Mouse (Mus musculus) liver, postnatal 0 days (tissue): ENCODE measurements around the gene Ptpn1. TPM values are rescaled to one million over a fixed set of nuclear protein-coding genes. Genes with fewer than 3 reads are reported as not detected.

Experiments used
- ATAC-seq: fragments of 200-750 bp; cut with Nextera tagmentation; 2 replicates; pipeline ENCODE4 v1.8.0; 2017; ENCODE audit warnings: mild to moderate bottlenecking, moderate library complexity
- DNase-seq: peaks from one replicate; pipeline ENCODE4 v3.0.0-alpha.2; 2016
- H3K27ac ChIP-seq: fragments of 300-500 bp; sonication (generic); 2 replicates; pipeline ENCODE4 v1.5.1; 2014; ENCODE audit warnings: antibody characterized with exemption, moderate library complexity, mild to moderate bottlenecking, low read depth
- H3K27me3 ChIP-seq: fragments of 300-500 bp; sonication (generic); 2 replicates; pipeline ENCODE4 v1.6.1; 2014; ENCODE audit warnings: low read length, control low read depth, mixed read lengths; ENCODE audit not compliant: insufficient read depth
- H3K36me3 ChIP-seq: fragments of 300-500 bp; sonication (generic); replicated peaks from 2 replicates; pipeline ENCODE4 v1.6.1; 2014; ENCODE audit warnings: mild to moderate bottlenecking, control low read depth, low read length, moderate library complexity, mixed read lengths; ENCODE audit not compliant: insufficient read depth
- H3K4me1 ChIP-seq: fragments of 300-500 bp; sonication (generic); 2 replicates; pipeline ENCODE4 v1.6.1; 2014; ENCODE audit warnings: antibody characterized with exemption, mild to moderate bottlenecking, control low read depth; ENCODE audit not compliant: insufficient read depth
- H3K4me2 ChIP-seq: fragments of 300-500 bp; sonication (generic); 2 replicates; pipeline ENCODE4 v1.6.1; 2014; ENCODE audit warnings: low read depth, mild to moderate bottlenecking, low read length, moderate library complexity, mixed read lengths
- H3K4me3 ChIP-seq: fragments of 300-500 bp; sonication (generic); 2 replicates; pipeline ENCODE4 v1.5.1; 2014; ENCODE audit warnings: low read depth, low read length
- H3K9ac ChIP-seq: fragments of 300-500 bp; sonication (generic); replicated peaks from 2 replicates; pipeline ENCODE4 v1.6.1; 2014; ENCODE audit warnings: mild to moderate bottlenecking, moderate library complexity
- H3K9me3 ChIP-seq: fragments of 300-500 bp; sonication (generic); 2 replicates; pipeline ENCODE4 v1.6.1; 2016; ENCODE audit warnings: mild to moderate bottlenecking, control low read depth, low read length, mixed read lengths
- CTCF ChIP-seq: sonication (generic); IDR thresholded peaks from 2 replicates; pipeline ENCODE4 v1.5.1; 2016; ENCODE audit warnings: antibody characterized with exemption, low read depth
- EP300 ChIP-seq: IDR thresholded peaks from 2 replicates; pipeline ENCODE4 v1.6.1; 2016; ENCODE audit warnings: antibody characterized with exemption, low read depth, mild to moderate bottlenecking
- WGBS: fragments of 180-500 bp; shearing (Covaris S2); extraction: QIAGEN DNeasy Blood & Tissue Kit; methylation state at CpG from one replicate; pipeline ENCODE4 v1.1.7; 2014; ENCODE audit not compliant: insufficient replicate concordance; 5-methylcytosine and 5-hydroxymethylcytosine counted together
- polyA plus RNA-seq: library from polyadenylated mRNA; unstranded; fragments of >200 nt; fragmentation: Nextera tagmentation; extraction: Ambion mirVana; gene quantifications from 2 replicates; pipeline ENCODE4 v1.2.1, GENCODE M21; 2015

Ptpn1 gene
- polyA plus RNA-seq, 1 experiment from 2014 or later = 32.4 TPM

DNA sequence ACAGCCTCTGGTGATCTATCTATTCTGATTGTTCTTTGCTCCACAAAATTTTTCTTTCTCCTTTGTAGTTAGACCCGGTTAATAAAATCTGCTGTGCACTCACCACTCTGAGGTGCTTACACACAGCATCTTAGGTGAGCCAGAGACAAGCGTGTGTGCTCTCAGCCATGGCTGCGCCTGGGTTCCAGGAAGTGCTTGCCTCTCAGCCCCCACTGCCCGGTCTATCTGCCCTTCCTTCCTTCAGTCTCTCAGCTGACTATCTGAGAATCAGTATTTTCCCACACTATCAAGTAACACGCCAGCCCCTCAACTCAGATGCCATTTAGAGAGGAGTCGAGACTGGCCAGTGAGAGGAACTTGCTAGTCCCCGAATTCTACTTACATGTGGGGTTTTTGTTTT is 28.1 kb downstream of the Ptpn1 start:
- Histone ChIP-seq H3K4me3 (no peak overlapping the region), H3K27ac (peak overlapping the region; percentile 85), H3K27me3 (no peaks in the 10 kb centered on the region), H3K4me2 (peak overlapping the region; percentile 62; the same call in 1 of the 2 replicates), H3K4me1 (peaks cover 39% of the 10 kb centered on the region), H3K9me3 (no peaks in the 10 kb centered on the region), H3K9ac (no peak overlapping the region; the same call in 1 of the 2 replicates), H3K36me3 (peaks cover 17% of the 10 kb centered on the region)
- TF ChIP-seq EP300 = no peak
- no peak for TF ChIP-seq CTCF
- 33% methylated on average over 7 of the region's 7 CpGs for WGBS
- ATAC-seq = no peak
- no peak for DNase-seq

DNA sequence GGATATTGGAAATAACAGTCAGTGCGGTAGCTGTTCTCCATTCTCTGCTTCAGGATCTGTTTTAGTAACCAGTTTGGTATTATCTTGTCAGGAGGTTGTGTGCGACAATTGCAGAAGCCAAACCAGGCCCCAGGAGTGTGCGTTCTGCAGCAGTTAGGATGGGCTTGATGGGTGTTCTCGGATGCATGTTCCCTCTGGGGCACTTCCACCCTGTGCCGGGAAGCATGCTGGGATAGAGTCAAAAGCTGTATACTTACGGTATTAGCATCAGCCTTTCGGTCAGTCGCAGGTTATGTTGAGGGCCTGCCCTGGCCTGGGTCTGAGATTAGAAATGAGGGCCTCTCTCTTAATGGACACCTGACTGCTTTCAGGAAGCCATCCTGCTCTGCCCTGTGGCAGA is 28.7 kb downstream of the Ptpn1 start:
- no peak overlapping the region for H3K4me3 ChIP-seq
- H3K27ac ChIP-seq = peak overlapping the region; percentile 85
- no peak overlapping the region; the same call in 1 of the 2 replicates for H3K9ac ChIP-seq
- 75% methylated on average over 8 of the region's 8 CpGs for WGBS
- no peaks in the 10 kb centered on the region for H3K27me3 ChIP-seq
- DNase-seq (no peak), ATAC-seq (no peak)
- peaks cover 39% of the 10 kb centered on the region for H3K4me1 ChIP-seq
- TF ChIP-seq EP300 (no peak), CTCF (no peak)
- peaks cover 22% of the 10 kb centered on the region for H3K36me3 ChIP-seq
- no peaks in the 10 kb centered on the region for H3K9me3 ChIP-seq
- H3K4me2 ChIP-seq = no peak overlapping the region

DNA sequence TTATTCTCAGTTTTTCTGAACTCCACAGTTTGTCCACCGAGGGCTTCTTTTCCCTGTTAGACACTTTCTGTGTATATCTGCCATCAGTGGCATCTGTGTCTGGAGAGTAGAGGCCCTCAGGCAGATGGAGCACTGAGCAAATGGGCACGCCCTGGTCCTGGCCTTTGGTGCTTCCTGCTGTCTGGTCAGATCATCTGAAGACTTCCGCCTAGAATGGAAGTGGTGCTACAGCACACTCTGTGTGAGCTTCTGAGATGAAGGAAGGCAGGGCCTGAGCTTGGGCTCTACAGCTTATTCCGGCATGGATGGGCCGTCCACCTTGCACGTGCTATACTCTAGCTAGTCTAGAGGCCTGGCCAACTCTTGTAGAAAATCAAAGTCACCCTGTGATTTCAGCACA is 30.5 kb downstream of the Ptpn1 start:
- Histone ChIP-seq H3K27me3 (no peaks in the 10 kb centered on the region), H3K36me3 (peaks cover 39% of the 10 kb centered on the region), H3K9ac (no peak overlapping the region), H3K9me3 (no peaks in the 10 kb centered on the region), H3K4me3 (no peak overlapping the region), H3K4me2 (no peak overlapping the region), H3K27ac (no peak overlapping the region), H3K4me1 (peaks cover 35% of the 10 kb centered on the region)
- DNase-seq = no peak
- 80% methylated on average over 6 of the region's 6 CpGs for WGBS
- TF ChIP-seq EP300 (no peak), CTCF (no peak)
- no peak for ATAC-seq

- DNase-seq (no peak), ATAC-seq (no peak)
- 88% methylated on average over 4 of the region's 4 CpGs for WGBS
- no peak overlapping the region for H3K4me2 ChIP-seq
- H3K27ac ChIP-seq = no peak overlapping the region
- H3K36me3 ChIP-seq = peaks cover 47% of the 10 kb centered on the region
- H3K4me3 ChIP-seq = no peak overlapping the region
- TF ChIP-seq EP300 (no peak), CTCF (no peak)
- no peaks in the 10 kb centered on the region for H3K9me3 ChIP-seq
- peaks cover 28% of the 10 kb centered on the region for H3K4me1 ChIP-seq
- H3K9ac ChIP-seq = no peak overlapping the region
- no peaks in the 10 kb centered on the region for H3K27me3 ChIP-seq
Measured at GRCm38 (mm10) chr2:167963176-167963575, 31.3 kb downstream of the Ptpn1 start.

- Histone ChIP-seq H3K27ac (no peak overlapping the region), H3K9me3 (no peaks in the 10 kb centered on the region), H3K4me2 (no peak overlapping the region), H3K4me3 (no peak overlapping the region), H3K9ac (no peak overlapping the region), H3K4me1 (peaks cover 27% of the 10 kb centered on the region), H3K27me3 (no peaks in the 10 kb centered on the region), H3K36me3 (peaks cover 53% of the 10 kb centered on the region)
- TF ChIP-seq CTCF = no peak
- TF ChIP-seq EP300 = no peak
- ATAC-seq (no peak), DNase-seq (no peak)
- 83% methylated on average over 9 of the region's 9 CpGs for WGBS
Measured at GRCm38 (mm10) chr2:167963778-167964300, 32.0 kb downstream of the Ptpn1 start.

DNA sequence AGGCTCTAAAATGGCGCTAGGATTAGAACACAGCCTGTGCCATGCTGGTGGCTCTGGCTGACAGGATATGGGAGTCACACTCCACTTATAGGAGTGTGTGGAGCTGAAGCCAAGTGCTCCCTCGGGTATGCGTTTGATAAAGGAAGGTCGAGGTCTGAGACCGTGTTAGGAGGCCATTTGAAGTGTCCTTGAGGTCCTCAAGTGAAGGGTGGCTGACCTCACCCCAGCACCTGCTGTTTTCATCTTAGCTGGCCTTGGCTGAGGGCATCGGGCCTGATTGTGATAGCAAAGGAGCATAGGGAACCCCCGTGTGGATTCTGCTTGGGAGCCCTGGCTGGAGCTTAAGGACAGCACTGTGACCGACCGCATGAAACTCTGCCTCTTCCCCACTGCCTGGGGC is 32.5 kb downstream of the Ptpn1 start:
- H3K4me2 ChIP-seq = no peak overlapping the region
- no peak overlapping the region for H3K27ac ChIP-seq
- H3K36me3 ChIP-seq = peaks cover 53% of the 10 kb centered on the region
- H3K9ac ChIP-seq = no peak overlapping the region
- H3K27me3 ChIP-seq = no peaks in the 10 kb centered on the region
- H3K4me3 ChIP-seq = no peak overlapping the region
- ATAC-seq = no peak
- no peak for TF ChIP-seq CTCF
- no peak for TF ChIP-seq EP300
- peaks cover 25% of the 10 kb centered on the region for H3K4me1 ChIP-seq
- no peak for DNase-seq
- WGBS = 79% methylated on average over 9 of the region's 9 CpGs
- H3K9me3 ChIP-seq = no peaks in the 10 kb centered on the region

DNA sequence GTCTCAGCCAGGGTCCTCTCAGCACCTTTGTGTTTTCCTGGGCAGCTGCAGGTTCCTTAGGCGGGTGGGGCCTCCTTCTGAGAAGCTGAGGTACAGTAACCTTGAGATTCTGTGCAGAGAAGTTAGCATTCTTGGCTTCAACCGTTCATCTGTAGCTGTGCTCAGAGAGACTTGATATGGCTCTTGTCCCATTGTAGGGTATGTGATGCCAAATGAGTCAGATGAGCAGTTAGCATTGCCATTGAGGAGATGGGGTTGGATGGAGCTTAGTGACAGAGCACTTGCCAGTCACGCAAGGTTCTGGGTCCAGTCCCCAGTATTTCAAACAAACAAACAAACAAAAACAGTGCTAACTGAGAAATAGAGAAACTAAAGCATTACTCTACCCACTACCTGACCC is 34.1 kb downstream of the Ptpn1 start:
- Histone ChIP-seq H3K4me2 (no peak overlapping the region), H3K27me3 (no peaks in the 10 kb centered on the region), H3K36me3 (peaks cover 67% of the 10 kb centered on the region), H3K4me3 (no peak overlapping the region), H3K9me3 (no peaks in the 10 kb centered on the region), H3K27ac (no peak overlapping the region), H3K9ac (no peak overlapping the region), H3K4me1 (peaks cover 9% of the 10 kb centered on the region)
- no peak for DNase-seq
- 84% methylated on average over 3 of the region's 3 CpGs for WGBS
- no peak for TF ChIP-seq EP300
- no peak for TF ChIP-seq CTCF
- no peak for ATAC-seq
